Mouse (Mus musculus) ES-E14 (cell line): Measurements from ENCODE around the gene Lhx2.

Experiments
- MAFK ChIP-seq: IDR thresholded peaks from 2 replicates; pipeline ENCODE4 v1.6.1; 2014; ENCODE audit warnings: mild to moderate bottlenecking, low read depth, low read length, inconsistent platforms; ENCODE audit not compliant: insufficient read depth
- ZC3H11A ChIP-seq: IDR thresholded peaks from 2 replicates; pipeline ENCODE4 v1.6.1; 2012; ENCODE audit warnings: low read depth, mild to moderate bottlenecking, inconsistent platforms, low read length, borderline replicate concordance
- ZNF384 ChIP-seq: IDR thresholded peaks from 2 replicates; pipeline ENCODE4 v1.6.1; 2012; ENCODE audit warnings: low read depth, low read length, inconsistent platforms

DNA sequence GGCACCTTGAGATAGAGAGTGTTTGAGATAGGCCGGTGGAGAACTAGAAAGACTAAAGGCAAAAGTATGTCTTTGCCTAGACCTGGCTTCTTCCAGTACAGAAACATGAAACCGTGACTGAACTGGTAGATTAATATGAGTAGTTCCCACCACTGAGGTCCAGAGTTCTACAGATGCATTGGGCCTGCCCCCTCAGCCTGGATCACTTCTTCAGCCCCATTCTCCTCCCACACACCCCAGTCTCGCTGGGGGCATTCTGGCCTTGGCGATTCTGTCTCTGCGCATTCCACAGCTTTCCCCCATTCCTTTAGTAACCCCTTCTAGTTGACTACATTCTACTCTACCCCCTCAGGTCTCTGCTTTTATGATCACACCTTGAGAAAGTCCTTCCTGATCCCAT, 1.4 kb upstream of the Lhx2 start:
- TF ChIP-seq MAFK (no peak), ZNF384 (no peak), ZC3H11A (no peak)
